Mouse (Mus musculus) hindbrain, embryonic 13.5 days (tissue): ENCODE data around the gene Trex1. TPM values are rescaled to one million over a fixed set of nuclear protein-coding genes. Genes with fewer than 3 reads are reported as not detected.

ENCODE experiments used
- ATAC-seq: fragments of 200-750 bp; cut with Nextera tagmentation; 2 replicates; pipeline ENCODE4 v1.8.0; 2017; ENCODE audit warnings: moderate TSS enrichment; ENCODE audit not compliant: low FRiP score
- H3K27ac ChIP-seq: fragments of 300-500 bp; sonication (generic); 2 replicates; pipeline ENCODE4 v1.5.1; 2015; ENCODE audit warnings: inconsistent platforms, mild to moderate bottlenecking, moderate library complexity
- H3K27me3 ChIP-seq: fragments of 300-500 bp; sonication (generic); 2 replicates; pipeline ENCODE4 v1.6.1; 2015; ENCODE audit warnings: mild to moderate bottlenecking, inconsistent platforms
- H3K36me3 ChIP-seq: fragments of 300-500 bp; sonication (generic); 2 replicates; pipeline ENCODE4 v1.6.1; 2015; ENCODE audit warnings: mild to moderate bottlenecking, inconsistent platforms
- H3K4me1 ChIP-seq: fragments of 300-500 bp; sonication (generic); replicated peaks from 2 replicates; pipeline ENCODE4 v1.6.1; 2015; ENCODE audit warnings: inconsistent platforms
- H3K4me2 ChIP-seq: fragments of 300-500 bp; sonication (generic); 2 replicates; pipeline ENCODE4 v1.6.1; 2015; ENCODE audit warnings: inconsistent platforms, mild to moderate bottlenecking, moderate library complexity
- H3K4me3 ChIP-seq: fragments of 300-500 bp; sonication (generic); 2 replicates; pipeline ENCODE4 v1.5.1; 2015; ENCODE audit warnings: mild to moderate bottlenecking, inconsistent platforms
- H3K9ac ChIP-seq: fragments of 300-500 bp; sonication (generic); 2 replicates; pipeline ENCODE4 v1.6.1; 2015; ENCODE audit warnings: mild to moderate bottlenecking, inconsistent platforms
- H3K9me3 ChIP-seq: fragments of 300-500 bp; sonication (generic); 2 replicates; pipeline ENCODE4 v1.6.1; 2016; ENCODE audit warnings: inconsistent platforms
- WGBS: fragments of 180-500 bp; shearing (Covaris S2); methylation state at CpG from one replicate; pipeline ENCODE4 v1.1.7; 2015; 5-methylcytosine and 5-hydroxymethylcytosine counted together
- polyA plus RNA-seq: library from polyadenylated mRNA; unstranded; fragments of >200 nt; fragmentation: Nextera tagmentation; extraction: Ambion mirVana; gene quantifications from 2 replicates; pipeline ENCODE4 v1.2.1, GENCODE M21; 2015

The Trex1 gene
- polyA plus RNA-seq, 1 experiment from 2014 or later, result 12.9 TPM

- peaks cover 67% of the 10 kb centered on the region for H3K4me1 ChIP-seq
- 6% methylated on average over 6 of the region's 6 CpGs for WGBS
- ATAC-seq, result no peak
Observed at GRCm38 (mm10) chr9:109097291-109097690, 37.8 kb upstream of the Trex1 start.

DNA sequence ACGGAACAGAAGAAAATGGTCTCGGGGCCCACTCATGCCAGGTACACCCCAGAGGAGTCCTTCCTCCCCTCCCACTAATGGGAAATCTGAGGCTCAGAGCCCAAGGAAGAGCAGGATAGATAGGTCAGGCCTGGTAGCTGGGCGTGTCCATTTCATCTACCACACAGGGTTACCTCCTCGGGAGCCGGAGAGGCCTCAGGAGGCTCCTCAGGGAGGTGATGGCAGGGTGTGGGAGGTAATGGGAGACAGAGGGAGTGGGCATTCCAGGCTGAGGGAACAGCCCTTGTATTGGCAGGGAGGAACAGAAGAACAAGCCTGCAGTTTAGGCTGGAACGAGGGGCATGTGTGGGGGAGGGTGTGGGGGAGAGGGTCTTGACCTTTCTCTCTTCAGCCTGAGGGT is 37.3 kb upstream of the Trex1 start:
- Histone ChIP-seq H3K36me3 (peaks cover 34% of the 10 kb centered on the region), H3K4me1 (peaks cover 64% of the 10 kb centered on the region), H3K4me3 (peak overlapping the region; percentile 69), H3K27me3 (no peaks in the 10 kb centered on the region), H3K9me3 (no peaks in the 10 kb centered on the region), H3K4me2 (peak overlapping the region; percentile 95), H3K27ac (peak overlapping the region; percentile 100), H3K9ac (peak overlapping the region; percentile 97)
- 10% methylated on average over 6 of the region's 6 CpGs for WGBS
- no peak for ATAC-seq

More at GRCm38 (mm10) chr9:109097291-109097690, 37.8 kb upstream of the Trex1 start:
- H3K9me3 ChIP-seq, result no peaks in the 10 kb centered on the region
- H3K36me3 ChIP-seq, result peaks cover 35% of the 10 kb centered on the region
- no peaks in the 10 kb centered on the region for H3K27me3 ChIP-seq
- H3K9ac ChIP-seq, result peak overlapping the region; percentile 97
- peak overlapping the region; percentile 95 for H3K4me2 ChIP-seq
- peak overlapping the region; percentile 100 for H3K27ac ChIP-seq
- peak overlapping the region; percentile 69 for H3K4me3 ChIP-seq

DNA sequence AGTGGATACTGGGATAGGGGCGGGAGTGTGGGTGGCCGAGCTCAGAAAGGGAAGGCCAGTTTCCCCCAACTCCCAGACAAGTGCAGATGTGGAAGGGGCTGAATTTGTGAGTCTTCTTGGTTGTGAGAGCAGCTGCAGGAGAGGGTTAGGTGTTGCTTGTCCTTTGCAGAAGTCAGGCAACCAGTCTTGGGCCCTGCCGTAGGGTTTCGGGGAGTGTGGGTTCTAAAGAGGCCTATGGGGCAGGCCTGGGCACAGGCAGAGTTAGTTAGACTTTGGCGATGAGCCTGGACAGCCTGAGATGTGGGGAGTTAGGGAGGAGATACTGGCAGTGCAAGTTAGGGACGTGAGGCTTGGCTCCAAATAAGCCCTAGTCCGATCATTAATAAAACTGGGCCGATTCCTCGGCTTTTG is 36.7 kb upstream of the Trex1 start:
- H3K4me3 ChIP-seq, result peak overlapping the region; percentile 69
- H3K4me1 ChIP-seq, result peaks cover 64% of the 10 kb centered on the region
- peak overlapping the region; percentile 97 for H3K9ac ChIP-seq
- H3K9me3 ChIP-seq, result no peaks in the 10 kb centered on the region
- peaks cover 34% of the 10 kb centered on the region for H3K36me3 ChIP-seq
- H3K27ac ChIP-seq, result peak overlapping the region; percentile 100
- no peak for ATAC-seq
- peak overlapping the region; percentile 95 for H3K4me2 ChIP-seq
- H3K27me3 ChIP-seq, result no peaks in the 10 kb centered on the region
- 7% methylated on average over 9 of the region's 9 CpGs for WGBS

DNA sequence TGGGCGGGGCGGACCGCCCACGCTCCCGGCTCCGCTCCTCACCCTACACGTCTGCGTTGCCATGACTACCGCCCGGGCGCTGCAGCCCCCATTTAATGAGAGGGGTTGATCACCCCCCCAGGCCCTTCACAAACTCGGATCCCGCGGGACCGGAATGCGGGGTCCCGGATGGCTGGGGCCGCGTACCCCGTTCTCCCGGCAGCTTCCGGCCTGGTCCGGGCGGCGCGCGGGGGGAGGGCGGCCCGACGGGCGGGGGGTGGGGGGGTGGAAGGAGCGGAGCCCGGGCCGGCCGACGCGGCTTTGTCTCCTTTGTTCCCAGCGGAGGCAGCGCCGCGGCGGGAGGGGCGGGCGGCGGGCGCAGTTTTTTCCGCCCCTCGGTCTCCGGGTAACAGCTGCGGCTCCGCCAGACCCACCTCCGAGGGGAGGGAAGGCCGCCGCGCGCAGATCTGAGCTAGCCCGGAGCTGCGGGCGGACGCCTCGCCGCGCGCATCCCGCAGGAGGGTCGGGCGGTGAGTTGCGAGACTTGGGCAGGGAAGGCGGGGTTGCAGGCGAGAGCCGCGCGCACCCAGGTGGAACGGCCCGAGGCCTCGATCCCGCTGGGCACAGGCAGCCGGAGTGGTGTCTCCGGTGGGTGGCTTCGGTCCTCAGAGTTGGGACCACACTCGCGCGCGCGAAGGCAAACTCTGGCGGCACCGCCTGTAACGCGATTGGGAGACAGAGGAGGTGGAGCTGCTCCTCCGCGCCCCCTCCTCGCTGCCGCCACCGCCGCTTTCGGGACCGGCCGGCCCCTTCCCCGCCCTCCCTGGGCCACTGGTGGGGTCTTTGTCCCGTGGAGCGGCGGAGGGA is 35.8 kb upstream of the Trex1 start, which contains the start of gene Plxnb1:
Plxnb1 (plus strand) TSS at position 253 of the 846 bp plus-strand sequence.
- Histone ChIP-seq H3K4me1 (peaks cover 58% of the 10 kb centered on the region), H3K4me2 (peak within 1 kb of the TSS; percentile 95), H3K27ac (peak within 1 kb of the TSS; percentile 100), H3K9me3 (no peaks in the 10 kb centered on the region), H3K9ac (peak within 1 kb of the TSS; percentile 97), H3K27me3 (no peaks in the 10 kb centered on the region), H3K4me3 (peak within 1 kb of the TSS; percentile 69), H3K36me3 (peaks cover 34% of the 10 kb centered on the region)
- under 1% methylated on average over 89 of the region's 102 CpGs for WGBS
- peak; percentile 67 for ATAC-seq

GRCm38 (mm10) chr9:109094553-109095136 is 35.1 kb upstream of the Trex1 start:
- Histone ChIP-seq H3K4me3 (peak overlapping the region; percentile 69), H3K36me3 (peaks cover 31% of the 10 kb centered on the region), H3K4me2 (peak overlapping the region; percentile 95), H3K9ac (peak overlapping the region; percentile 97), H3K27me3 (no peaks in the 10 kb centered on the region), H3K27ac (peak overlapping the region; percentile 100), H3K9me3 (no peaks in the 10 kb centered on the region), H3K4me1 (peaks cover 51% of the 10 kb centered on the region)
- WGBS, result under 1% methylated on average over 21 of the region's 21 CpGs
- peak; percentile 9; the same call in 1 of the 2 replicates for ATAC-seq

- 13% methylated on average over 11 of the region's 11 CpGs for WGBS
- Histone ChIP-seq H3K27ac (peak overlapping the region; percentile 100), H3K4me1 (peaks cover 44% of the 10 kb centered on the region), H3K9me3 (no peaks in the 10 kb centered on the region), H3K4me3 (peak overlapping the region; percentile 69), H3K9ac (peak overlapping the region; percentile 97), H3K27me3 (no peaks in the 10 kb centered on the region), H3K4me2 (peak overlapping the region; percentile 95), H3K36me3 (peaks cover 34% of the 10 kb centered on the region)
- 0 out of 2 replicates have a peak, but pooled peaks have one; percentile 0 for ATAC-seq
Observed at GRCm38 (mm10) chr9:109093786-109094552, 34.4 kb upstream of the Trex1 start.

DNA sequence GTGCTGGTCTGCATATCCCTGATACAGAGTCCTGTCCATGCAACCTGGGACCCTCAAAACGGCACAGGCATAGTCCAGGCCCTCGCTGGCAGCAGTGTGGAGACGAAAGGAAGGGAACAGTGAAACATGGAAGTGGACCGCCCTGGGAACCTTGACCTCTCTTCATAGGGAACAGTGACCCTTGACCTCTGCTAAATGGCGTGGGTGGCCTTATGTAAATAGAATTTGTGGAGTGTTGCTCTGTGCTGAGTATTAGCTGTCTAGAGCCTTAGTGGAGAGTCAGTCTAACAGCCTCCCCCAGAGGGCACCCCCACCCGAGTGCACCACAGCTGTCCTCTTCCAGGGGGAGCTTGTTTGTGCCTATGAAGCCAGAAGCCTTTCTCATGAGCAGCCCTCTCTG is 33.3 kb upstream of the Trex1 start:
- H3K9ac ChIP-seq, result no peak overlapping the region
- 35% methylated on average over 6 of the region's 6 CpGs for WGBS
- no peaks in the 10 kb centered on the region for H3K9me3 ChIP-seq
- H3K27me3 ChIP-seq, result no peaks in the 10 kb centered on the region
- ATAC-seq, result no peak
- H3K4me3 ChIP-seq, result no peak overlapping the region
- H3K4me1 ChIP-seq, result peaks cover 37% of the 10 kb centered on the region
- no peak overlapping the region for H3K27ac ChIP-seq
- no peak overlapping the region for H3K4me2 ChIP-seq
- peaks cover 35% of the 10 kb centered on the region for H3K36me3 ChIP-seq

DNA sequence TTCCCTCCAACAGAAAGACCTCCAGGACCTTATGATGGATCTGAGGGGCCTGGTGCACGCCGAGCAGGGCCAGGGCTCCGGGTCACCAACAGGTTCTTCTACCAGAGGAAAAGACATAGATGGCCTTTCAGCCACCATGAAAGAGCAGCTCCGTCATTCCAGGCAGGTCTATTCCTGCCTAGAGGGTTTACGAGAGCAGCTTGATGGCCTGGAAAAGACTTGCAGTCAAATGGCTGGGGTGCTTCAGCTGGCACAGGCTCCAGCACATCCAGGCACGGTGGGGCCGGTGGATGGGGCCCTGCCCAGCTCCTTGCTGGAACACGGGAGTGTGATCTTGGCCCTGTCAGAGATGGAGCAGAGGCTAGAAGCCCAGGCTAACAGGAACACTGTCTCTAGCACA is 32.3 kb upstream of the Trex1 start:
- Histone ChIP-seq H3K9me3 (no peaks in the 10 kb centered on the region), H3K4me2 (no peak overlapping the region), H3K27ac (no peak overlapping the region), H3K4me1 (peaks cover 32% of the 10 kb centered on the region), H3K27me3 (no peaks in the 10 kb centered on the region), H3K9ac (no peak overlapping the region), H3K36me3 (peaks cover 35% of the 10 kb centered on the region), H3K4me3 (no peak overlapping the region)
- no peak for ATAC-seq
- 91% methylated on average over 8 of the region's 8 CpGs for WGBS

DNA sequence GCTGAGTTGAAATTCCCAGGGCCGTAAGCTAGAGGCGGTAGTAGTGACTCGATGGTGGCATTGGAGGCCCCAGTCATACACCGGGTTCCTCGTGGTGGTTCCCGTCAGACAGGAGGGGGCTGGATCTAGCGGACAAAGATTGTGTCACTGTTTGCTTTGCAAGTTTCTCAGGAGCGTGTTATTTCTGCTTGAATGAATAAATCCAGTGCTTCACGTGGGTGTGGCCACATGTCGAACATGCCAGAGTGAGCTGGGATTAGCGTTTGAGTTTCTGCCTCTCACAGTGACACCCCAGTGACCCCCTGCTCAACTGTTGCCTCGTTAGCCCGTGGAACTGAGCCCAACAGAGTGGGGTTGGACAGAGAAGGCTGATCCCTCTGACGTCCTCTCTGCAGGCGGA is 30.9 kb upstream of the Trex1 start:
- Histone ChIP-seq H3K4me1 (peaks cover 26% of the 10 kb centered on the region), H3K9ac (no peak overlapping the region), H3K27ac (no peak overlapping the region), H3K27me3 (no peaks in the 10 kb centered on the region), H3K4me2 (no peak overlapping the region), H3K4me3 (no peak overlapping the region), H3K36me3 (peaks cover 35% of the 10 kb centered on the region), H3K9me3 (no peaks in the 10 kb centered on the region)
- no peak for ATAC-seq
- 63% methylated on average over 15 of the region's 15 CpGs for WGBS

DNA sequence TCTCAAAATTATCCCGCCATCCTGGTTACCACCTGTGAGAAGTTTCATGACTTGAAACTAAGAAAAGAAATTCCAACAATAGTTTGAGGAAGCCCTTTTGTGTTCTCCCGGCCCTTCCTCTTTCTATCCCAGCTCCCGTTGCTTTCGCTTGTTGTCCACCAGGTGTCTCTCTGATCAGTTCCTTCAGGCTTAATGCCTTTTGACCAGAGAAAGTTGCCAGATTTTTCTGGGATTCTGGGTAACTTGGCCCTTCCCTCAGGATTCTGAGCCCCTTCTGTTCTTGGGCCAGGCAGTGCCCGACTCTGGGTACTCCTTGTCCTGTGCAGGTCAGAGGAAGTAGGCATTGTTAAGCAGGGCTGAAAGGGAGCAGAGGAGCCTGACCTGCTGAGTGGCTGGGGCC is 28.5 kb upstream of the Trex1 start:
- no peaks in the 10 kb centered on the region for H3K9me3 ChIP-seq
- 17% methylated on average over 5 of the region's 5 CpGs for WGBS
- peaks cover 35% of the 10 kb centered on the region for H3K36me3 ChIP-seq
- H3K4me1 ChIP-seq, result peaks cover 18% of the 10 kb centered on the region
- no peak overlapping the region for H3K4me2 ChIP-seq
- no peak overlapping the region for H3K4me3 ChIP-seq
- H3K9ac ChIP-seq, result 0 out of 2 replicates have a peak overlapping the region, but pooled peaks have one; percentile 2
- no peak for ATAC-seq
- no peaks in the 10 kb centered on the region for H3K27me3 ChIP-seq
- H3K27ac ChIP-seq, result 0 out of 2 replicates have a peak overlapping the region, but pooled peaks have one; percentile 23

GRCm38 (mm10) chr9:109084922-109085321 is 25.4 kb upstream of the Trex1 start:
- no peak for ATAC-seq
- Histone ChIP-seq H3K9ac (no peak overlapping the region), H3K4me2 (no peak overlapping the region), H3K27me3 (no peaks in the 10 kb centered on the region), H3K27ac (no peak overlapping the region), H3K36me3 (peaks cover 23% of the 10 kb centered on the region), H3K4me3 (no peak overlapping the region), H3K9me3 (no peaks in the 10 kb centered on the region), H3K4me1 (peaks cover 36% of the 10 kb centered on the region)
- WGBS, result 15% methylated on average over 2 of the region's 2 CpGs
